Mouse (Mus musculus) gastrocnemius, postnatal 36 days (tissue): ENCODE results near the gene Zfp174. TPM values are rescaled to one million over a fixed set of nuclear protein-coding genes. Genes with fewer than 3 reads are reported as not detected.

Experiments used
- DNase-seq, 2 experiments: peaks; one replicate each; pipeline ENCODE4 v3.0.0; 2022
- intact Hi-C: fragments of 180-260 bp; cut with DNase I; formaldehyde crosslinking; loops from one replicate; pipeline ENCODE4 v1.15.1; 2025
- total RNA-seq, 2 experiments: library from RNA; stranded (reverse); gene quantifications; 2 replicates each; pipeline ENCODE4 v1.2.3; 2021

Gene Zfp174
- total RNA-seq, 2 experiments from 2014 or later: 1.2 to 1.6 TPM

- intact Hi-C loops: no loop called here
- peak; percentile 74 to 84 for DNase-seq
These were observed 25.4 kb downstream of the Zfp174 start, which contains the start of gene Naa60 for GRCm38 (mm10) chr16:3872216-3873047. Gene Naa60 (plus strand): TSS chr16:3872375.

- DNase-seq: no peak
- intact Hi-C loops: no loop called here
These were observed 29.3 kb downstream of the Zfp174 start for GRCm38 (mm10) chr16:3876346-3876745.

GRCm38 (mm10) chr16:3884201-3885064, 37.4 kb downstream of the Zfp174 start, which contains the start of the genes Zfp597 and Gm20695:
Gene Zfp597 (minus strand): TSS chr16:3884561.
Gene Gm20695 (plus strand): TSS chr16:3884648.
- peak; percentile 91 to 93 for DNase-seq
- intact Hi-C loops: loop anchor here (5.0 kb wide), 1 partner anchor 37 kb away; the partner anchor contains the start of gene Zfp174

- no peak for DNase-seq
- intact Hi-C loops: no loop called here
These were observed 38.1 kb downstream of the Zfp174 start for GRCm38 (mm10) chr16:3885065-3885670.

- no peak for DNase-seq
- intact Hi-C loops: no loop called here
These were observed 44.7 kb downstream of the Zfp174 start for GRCm38 (mm10) chr16:3891621-3892295.

- intact Hi-C loops: no loop called here
- no peak for DNase-seq
These were observed 46.7 kb downstream of the Zfp174 start for GRCm38 (mm10) chr16:3893739-3894138.

GRCm38 (mm10) chr16:3895173-3895792, 48.2 kb downstream of the Zfp174 start:
- intact Hi-C loops: no loop called here
- DNase-seq: no peak

GRCm38 (mm10) chr16:3896046-3896445, 49.0 kb downstream of the Zfp174 start:
- DNase-seq: no peak
- intact Hi-C loops: no loop called here

GRCm38 (mm10) chr16:3896553-3896952, 49.5 kb downstream of the Zfp174 start:
- DNase-seq: no peak
- intact Hi-C loops: no loop called here

- intact Hi-C loops: loop anchor here (5.0 to 10.0 kb wide), 2 partner anchors 60 to 163 kb away; partner anchors contain the start of genes Zfp174 and Zfp263
- no peak for DNase-seq
These were observed 60.4 kb downstream of the Zfp174 start for GRCm38 (mm10) chr16:3907471-3907870.

Other genes with a start within 250 kb of the Zfp174 start
- not detected for gene Mefv, start 129.2 kb upstream of the Zfp174 start, total RNA-seq
- 1 to 10 TPM; 4.4 to 6.1 TPM for gene Zfp263, start 103.2 kb upstream of the Zfp174 start, total RNA-seq
- not detected for gene Olfr15, start 16.4 kb upstream of the Zfp174 start, total RNA-seq
- 10 to 100 TPM; 30.5 to 33.2 TPM for gene Naa60, start 25.1 kb downstream of the Zfp174 start, total RNA-seq
- gene Zfp597, start 37.3 kb downstream of the Zfp174 start, total RNA-seq: 1 to 10 TPM; 5.6 to 7.0 TPM
- gene Gm20695, start 37.4 kb downstream of the Zfp174 start, total RNA-seq: not detected
- 1 to 10 TPM; 2.1 to 2.6 TPM for gene 1700037C18Rik, start 61.4 kb downstream of the Zfp174 start, total RNA-seq
- 1 to 10 TPM; 7.6 to 9.1 TPM for gene Cluap1, start 61.5 kb downstream of the Zfp174 start, total RNA-seq
- 1 to 10 TPM; 1.3 to 3.5 TPM for gene Nlrc3, start 129.4 kb downstream of the Zfp174 start, total RNA-seq
- gene Slx4, start 156.5 kb downstream of the Zfp174 start, total RNA-seq: 1 to 10 TPM; 4.8 to 6.5 TPM
- not detected for gene Dnase1, start 189.7 kb downstream of the Zfp174 start, total RNA-seq
- gene Trap1, start 230.6 kb downstream of the Zfp174 start, total RNA-seq: 100 to 1,000 TPM; 102 to 117 TPM